8 mouse cellular contexts compared by ENCODE assay signal in genomic region chrX:137141669-137142068, GRCm38 (mm10). TPM values are rescaled to one million over a fixed set of nuclear protein-coding genes. Genes with fewer than 3 reads are reported as not detected.
DNase-seq lines count a peak whose midpoint lies in the region; ATAC-seq lines count a peak whose summit lies in the region.

No protein-coding gene starts in this region.

- ATAC-seq in midbrain, embryonic 11.5 days (ENCODE audit: low FRiP score): no peak
- no peak; the same call in 1 of the 2 replicates for ATAC-seq in midbrain, embryonic 13.5 days
- ATAC-seq in megakaryocyte-erythroid progenitor cell, adult 5-6 weeks (replicated peaks; ENCODE audit: low FRiP score, low TSS enrichment, poor library complexity, severe bottlenecking): peak; percentile 84

- H3K27me3 ChIP-seq in midbrain, embryonic 11.5 days (ENCODE audit: control insufficient read depth, insufficient read depth, low read length): no peaks in the 10 kb centered on the region
- no peaks in the 10 kb centered on the region for H3K27me3 ChIP-seq in midbrain, embryonic 13.5 days

- H3K4me3 ChIP-seq in midbrain, embryonic 11.5 days (ENCODE audit: low read depth, low read length): no peak overlapping the region
- no peak overlapping the region for H3K4me3 ChIP-seq in midbrain, embryonic 13.5 days (replicated peaks)

- no peaks in the 10 kb centered on the region for H3K4me1 ChIP-seq in midbrain, embryonic 11.5 days (ENCODE audit: control insufficient read depth, insufficient read depth, low read length)
- H3K4me1 ChIP-seq in midbrain, embryonic 13.5 days (replicated peaks): no peaks in the 10 kb centered on the region

- H3K4me2 ChIP-seq in midbrain, embryonic 11.5 days: no peak overlapping the region
- H3K4me2 ChIP-seq in midbrain, embryonic 13.5 days (replicated peaks): no peak overlapping the region

- WGBS in midbrain, embryonic 11.5 days: 20% methylated on average over 6 of the region's 6 CpGs
- 24% methylated on average over 6 of the region's 6 CpGs for WGBS in midbrain, embryonic 13.5 days

- H3K9ac ChIP-seq in midbrain, embryonic 11.5 days (ENCODE audit: low read length): no peak overlapping the region
- no peak overlapping the region for H3K9ac ChIP-seq in midbrain, embryonic 13.5 days (replicated peaks)

- no peak overlapping the region for H3K27ac ChIP-seq in midbrain, embryonic 11.5 days (ENCODE audit: low read depth, low read length)
- no peak overlapping the region for H3K27ac ChIP-seq in midbrain, embryonic 13.5 days

- DNase-seq in midbrain, embryonic 11.5 days (ENCODE audit: low spot score, missing footprints): peak; percentile 91
- DNase-seq in NIH3T3 (ENCODE audit: low read depth): peak; percentile 86
- peak; percentile 38 for DNase-seq in cerebellum, adult 9-11 months
- peak; percentile 29 for DNase-seq in gastrocnemius, postnatal 10 days
- DNase-seq in layer of hippocampus, adult 9-10 months (ENCODE audit: low spot score): peak; percentile 46
- DNase-seq in thymus, postnatal 0 days (ENCODE audit: low spot score): peak; percentile 58

- H3K36me3 ChIP-seq in midbrain, embryonic 11.5 days (ENCODE audit: control insufficient read depth, insufficient read depth, low read length): no peaks in the 10 kb centered on the region
- H3K36me3 ChIP-seq in midbrain, embryonic 13.5 days: no peaks in the 10 kb centered on the region

- no peaks in the 10 kb centered on the region for H3K9me3 ChIP-seq in midbrain, embryonic 11.5 days (ENCODE audit: control insufficient read depth, low read length)
- no peaks in the 10 kb centered on the region for H3K9me3 ChIP-seq in midbrain, embryonic 13.5 days

RNA-seq across cellular contexts. Expression of gene Esx1, which starts 19.8 kb away (rescaled TPM):
- not detected in 2 replicates for polyA plus RNA-seq in midbrain, embryonic 11.5 days (2014; fragmentation: Nextera tagmentation; extraction: Ambion mirVana)
- not detected in 2 replicates for polyA plus RNA-seq in midbrain, embryonic 13.5 days (2015; fragmentation: Nextera tagmentation; extraction: Ambion mirVana)
- total RNA-seq in gastrocnemius, postnatal 10 days (2021): not detected
- total RNA-seq in megakaryocyte-erythroid progenitor cell, adult 5-6 weeks (2014; fragmentation: Nextera tagmentation): not detected in 2 replicates
- not detected in 2 replicates for total RNA-seq in megakaryocyte-erythroid progenitor cell, adult 5-6 weeks (2017)
- polyA plus RNA-seq in thymus, postnatal 0 days (2015; fragmentation: Nextera tagmentation; extraction: Ambion mirVana): 0.09 TPM in 1 of 2 replicates, not detected in the other

Comparison
In these comparisons a context has a peak if more than half of its experiments do, and no peak if none do; other contexts are left out.
1. DNase-seq: peak in every context shown above with its lines; median percentile 91 in midbrain, embryonic 11.5 days; 86 in NIH3T3; 58 in thymus, postnatal 0 days; 46 in layer of hippocampus, adult 9-10 months; 38 in cerebellum, adult 9-11 months; 29 in gastrocnemius, postnatal 10 days.